Mouse (Mus musculus) lung, postnatal 0 days (tissue): ENCODE measurements around the gene Cd36. TPM values are rescaled to one million over a fixed set of nuclear protein-coding genes. Genes with fewer than 3 reads are reported as not detected.

ENCODE experiments used
- ATAC-seq: fragments of 200-750 bp; cut with Nextera tagmentation; 2 replicates; pipeline ENCODE4 v1.8.0; 2017; ENCODE audit warnings: moderate library complexity
- DNase-seq: peaks from one replicate; pipeline ENCODE4 v3.0.0-alpha.2; 2016; ENCODE audit warnings: low spot score
- H3K27ac ChIP-seq: fragments of 300-500 bp; sonication (generic); 2 replicates; pipeline ENCODE4 v1.5.1; 2014; ENCODE audit warnings: antibody characterized with exemption, mild to moderate bottlenecking, low read length, mixed read lengths
- H3K27me3 ChIP-seq: fragments of 300-500 bp; sonication (generic); replicated peaks from 2 replicates; pipeline ENCODE4 v1.6.1; 2014; ENCODE audit warnings: low read length, mixed read lengths; ENCODE audit not compliant: insufficient read depth
- H3K36me3 ChIP-seq: fragments of 300-500 bp; sonication (generic); 2 replicates; pipeline ENCODE4 v1.6.1; 2014; ENCODE audit warnings: low read length, mixed read lengths; ENCODE audit not compliant: insufficient read depth
- H3K4me1 ChIP-seq: fragments of 300-500 bp; sonication (generic); 2 replicates; pipeline ENCODE4 v1.6.1; 2014; ENCODE audit warnings: antibody characterized with exemption, low read depth, low read length, mixed read lengths; ENCODE audit not compliant: insufficient read depth
- H3K4me2 ChIP-seq: fragments of 300-500 bp; sonication (generic); replicated peaks from 2 replicates; pipeline ENCODE4 v1.6.1; 2014; ENCODE audit warnings: low read depth, mild to moderate bottlenecking, low read length, moderate library complexity, mixed read lengths
- H3K4me3 ChIP-seq: fragments of 300-500 bp; sonication (generic); 2 replicates; pipeline ENCODE4 v1.5.1; 2014; ENCODE audit warnings: low read depth, low read length
- H3K9ac ChIP-seq: fragments of 300-500 bp; sonication (generic); replicated peaks from 2 replicates; pipeline ENCODE4 v1.6.1; 2014; ENCODE audit warnings: low read depth, mild to moderate bottlenecking
- H3K9me3 ChIP-seq: fragments of 300-500 bp; sonication (generic); 2 replicates; pipeline ENCODE4 v1.6.1; 2016; ENCODE audit warnings: low read length, mixed read lengths
- CTCF ChIP-seq: IDR thresholded peaks from 2 replicates; pipeline ENCODE4 v1.5.1; 2016; ENCODE audit warnings: antibody characterized with exemption, mild to moderate bottlenecking
- EP300 ChIP-seq: IDR thresholded peaks from 2 replicates; pipeline ENCODE4 v1.6.1; 2016; ENCODE audit warnings: antibody characterized with exemption, mild to moderate bottlenecking, control low read depth
- WGBS: fragments of 180-500 bp; shearing (Covaris S2); extraction: QIAGEN DNeasy Blood & Tissue Kit; methylation state at CpG from one replicate; pipeline ENCODE4 v1.1.7; 2014; 5-methylcytosine and 5-hydroxymethylcytosine counted together
- polyA plus RNA-seq: library from polyadenylated mRNA; unstranded; fragments of >200 nt; fragmentation: Nextera tagmentation; extraction: Ambion mirVana; gene quantifications from 2 replicates; pipeline ENCODE4 v1.2.1, GENCODE M21; 2015

Gene Cd36
- polyA plus RNA-seq, 1 experiment from 2014 or later, result 458 TPM

DNA sequence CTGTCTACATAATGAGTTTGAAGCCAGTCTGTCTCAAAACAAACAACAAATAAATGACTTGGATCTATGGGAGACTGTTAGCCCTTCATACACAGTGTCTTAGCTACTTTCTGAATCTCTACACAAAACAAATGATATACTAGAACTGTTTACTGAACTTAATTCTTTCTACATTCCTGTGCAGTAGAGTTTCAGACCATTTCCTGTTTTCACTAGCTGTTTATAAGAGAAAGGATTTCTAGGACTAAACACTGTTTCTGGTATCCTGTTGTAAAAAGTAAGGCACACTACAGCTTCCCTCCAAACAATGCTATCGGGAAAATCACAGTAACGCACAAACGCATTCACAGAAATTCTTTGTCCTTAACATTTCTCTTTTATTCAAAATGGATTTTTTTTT, 2.2 kb downstream of the Cd36 start:
- WGBS, result 57% methylated on average over 3 of the region's 3 CpGs
- DNase-seq (peak; percentile 40), ATAC-seq (peak; percentile 29; the same call in 1 of the 2 replicates)
- H3K36me3 ChIP-seq, result no peaks in the 10 kb centered on the region
- H3K4me2 ChIP-seq, result no peak overlapping the region; the same call in 1 of the 2 replicates
- peak overlapping the region; percentile 2; the same call in 1 of the 2 replicates for H3K27ac ChIP-seq
- no peak overlapping the region for H3K9ac ChIP-seq
- no peak overlapping the region for H3K4me3 ChIP-seq
- H3K27me3 ChIP-seq, result no peaks in the 10 kb centered on the region
- no peaks in the 10 kb centered on the region for H3K9me3 ChIP-seq
- H3K4me1 ChIP-seq, result peaks cover 4% of the 10 kb centered on the region; the same call in 1 of the 2 replicates
- TF ChIP-seq CTCF (no peak), EP300 (peak; percentile 70)

GRCm38 (mm10) chr5:17883357-17883875, 5.2 kb downstream of the Cd36 start:
- Histone ChIP-seq H3K9me3 (no peaks in the 10 kb centered on the region), H3K9ac (no peak overlapping the region), H3K4me2 (no peak overlapping the region), H3K27ac (no peak overlapping the region), H3K36me3 (no peaks in the 10 kb centered on the region), H3K4me1 (no peaks in the 10 kb centered on the region), H3K27me3 (no peaks in the 10 kb centered on the region), H3K4me3 (no peak overlapping the region)
- WGBS, result 47% methylated on average over 3 of the region's 3 CpGs
- ATAC-seq (peak; percentile 68), DNase-seq (peak; percentile 60)
- TF ChIP-seq EP300, result peak; percentile 97
- TF ChIP-seq CTCF, result no peak

- H3K9ac ChIP-seq, result no peak overlapping the region
- H3K4me1 ChIP-seq, result peaks cover 6% of the 10 kb centered on the region; the same call in 1 of the 2 replicates
- no peaks in the 10 kb centered on the region for H3K36me3 ChIP-seq
- ATAC-seq (no peak), DNase-seq (no peak)
- 78% methylated on average over 2 of the region's 2 CpGs for WGBS
- no peak overlapping the region for H3K4me2 ChIP-seq
- no peak overlapping the region for H3K4me3 ChIP-seq
- H3K27me3 ChIP-seq, result no peaks in the 10 kb centered on the region
- TF ChIP-seq EP300, result no peak
- TF ChIP-seq CTCF, result no peak
- H3K27ac ChIP-seq, result no peak overlapping the region
- H3K9me3 ChIP-seq, result no peaks in the 10 kb centered on the region
These were observed 7.1 kb downstream of the Cd36 start for GRCm38 (mm10) chr5:17881542-17881896.

GRCm38 (mm10) chr5:17880799-17881541, 7.6 kb downstream of the Cd36 start:
- TF ChIP-seq EP300, result no peak
- peak; percentile 12; the same call in 1 of the 2 replicates for TF ChIP-seq CTCF
- Histone ChIP-seq H3K27me3 (no peaks in the 10 kb centered on the region), H3K9ac (no peak overlapping the region), H3K4me3 (no peak overlapping the region), H3K4me2 (no peak overlapping the region), H3K9me3 (no peaks in the 10 kb centered on the region), H3K27ac (no peak overlapping the region), H3K4me1 (peaks cover 6% of the 10 kb centered on the region; the same call in 1 of the 2 replicates), H3K36me3 (no peaks in the 10 kb centered on the region)
- DNase-seq (peak; percentile 40), ATAC-seq (peak; percentile 52)
- 59% methylated on average over 4 of the region's 4 CpGs for WGBS

- Histone ChIP-seq H3K27ac (no peak overlapping the region), H3K27me3 (no peaks in the 10 kb centered on the region), H3K9ac (no peak overlapping the region), H3K9me3 (no peaks in the 10 kb centered on the region), H3K36me3 (no peaks in the 10 kb centered on the region), H3K4me3 (no peak overlapping the region), H3K4me2 (no peak overlapping the region), H3K4me1 (peaks cover 6% of the 10 kb centered on the region; the same call in 1 of the 2 replicates)
- DNase-seq, result peak; percentile 31
- no peak for TF ChIP-seq CTCF
- ATAC-seq, result no peak
- WGBS, result 80% methylated on average over 1 of the region's 1 CpGs
These were observed 8.7 kb downstream of the Cd36 start for GRCm38 (mm10) chr5:17879924-17880323.

DNA sequence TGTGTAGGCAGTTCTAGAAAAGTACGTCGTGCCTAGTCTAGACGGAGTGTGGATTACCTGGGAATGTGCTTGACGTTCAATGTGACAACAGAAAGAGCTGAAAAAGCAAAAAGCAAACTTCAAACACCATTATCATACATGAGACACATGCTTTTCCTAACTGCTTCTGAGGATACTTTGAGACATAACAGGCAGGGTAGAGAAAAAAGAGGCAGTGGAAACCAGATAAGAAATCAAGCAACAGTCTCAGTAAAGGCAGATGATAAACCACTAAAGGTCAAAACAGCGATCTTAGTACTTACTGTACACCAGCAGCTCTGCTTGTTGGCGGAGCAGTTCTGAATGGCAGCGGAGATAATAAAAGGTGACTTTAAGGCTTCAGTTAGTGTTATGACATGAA, 11.6 kb downstream of the Cd36 start:
- Histone ChIP-seq H3K4me2 (0 out of 2 replicates have a peak overlapping the region, but pooled peaks have one; percentile 1), H3K9ac (no peak overlapping the region), H3K9me3 (no peaks in the 10 kb centered on the region), H3K27me3 (no peaks in the 10 kb centered on the region), H3K4me1 (peaks cover 6% of the 10 kb centered on the region; the same call in 1 of the 2 replicates), H3K4me3 (no peak overlapping the region), H3K27ac (peak overlapping the region; percentile 27), H3K36me3 (no peaks in the 10 kb centered on the region)
- ATAC-seq (peak; percentile 14; the same call in 1 of the 2 replicates), DNase-seq (no peak)
- 37% methylated on average over 7 of the region's 7 CpGs for WGBS
- TF ChIP-seq CTCF (no peak), EP300 (no peak)
